Mouse (Mus musculus): ENCODE results near the gene Dynlrb2.

Dynlrb2 gene

GRCm38 (mm10) chr8:116540136-116540535 lies 35.4 kb downstream of the Dynlrb2 start:
- DNase-seq (ENCODE audit: low spot score in 2 of 2) = no peak

GRCm38 (mm10) chr8:116542842-116543241 lies 38.1 kb downstream of the Dynlrb2 start:
- DNase-seq (ENCODE audit: low spot score in 2 of 2) = no peak

- no peak for DNase-seq (ENCODE audit: low spot score in 2 of 2)
Measured at GRCm38 (mm10) chr8:116543366-116543765, 38.6 kb downstream of the Dynlrb2 start.

GRCm38 (mm10) chr8:116552255-116552654 lies 47.5 kb downstream of the Dynlrb2 start:
- DNase-seq (ENCODE audit: low spot score in 2 of 2) = peak; percentile 65 to 72

- no peak for DNase-seq (ENCODE audit: low spot score in 2 of 2)
Measured at GRCm38 (mm10) chr8:116552778-116553177, 48.0 kb downstream of the Dynlrb2 start.

Data from right cerebral cortex, adult 2 months (tissue).